Comparison of ENCODE assay signal across 7 mouse cellular contexts in genomic region chr9:57998032-57998659, GRCm38 (mm10). TPM values are rescaled to one million over a fixed set of nuclear protein-coding genes. Genes with fewer than 3 reads are reported as not detected.
DNase-seq lines count a peak whose midpoint lies in the region; ATAC-seq lines count a peak whose summit lies in the region.

No protein-coding gene starts in this region.

- H3K4me1 ChIP-seq in forebrain, embryonic 16.5 days (replicated peaks; ENCODE audit: control insufficient read depth, insufficient read depth, low read length), result peaks cover 15% of the 10 kb centered on the region

- peak; percentile 70 for ATAC-seq in forebrain, embryonic 16.5 days
- peak; percentile 88 for ATAC-seq in megakaryocyte progenitor cell, adult 5-6 weeks (replicated peaks; ENCODE audit: poor library complexity)

- H3K9me3 ChIP-seq in forebrain, embryonic 16.5 days (ENCODE audit: control insufficient read depth, low read length), result no peaks in the 10 kb centered on the region

- H3K4me2 ChIP-seq in forebrain, embryonic 16.5 days (ENCODE audit: low read length), result peak overlapping the region; percentile 57

- H3K4me3 ChIP-seq in forebrain, embryonic 16.5 days (replicated peaks; ENCODE audit: low read length), result peak overlapping the region; percentile 31

- WGBS in forebrain, embryonic 16.5 days, result 2% methylated on average over 20 of the region's 20 CpGs

- H3K27ac ChIP-seq in forebrain, embryonic 16.5 days (ENCODE audit: low read length), result no peak overlapping the region

- intact Hi-C loops in left cerebral cortex, postnatal 14 days (cut with DNase I), result loop anchor here (1.0 to 10.0 kb wide), 4 partner anchors 63 to 343 kb away; partner anchors contain the start of gene Csk

- no peaks in the 10 kb centered on the region for H3K36me3 ChIP-seq in forebrain, embryonic 16.5 days (ENCODE audit: control insufficient read depth, insufficient read depth)

- peak overlapping the region; percentile 47 for H3K9ac ChIP-seq in forebrain, embryonic 16.5 days (replicated peaks; ENCODE audit: low read depth, low read length)

- DNase-seq in NIH3T3 (ENCODE audit: low read depth), result peak; percentile 74
- DNase-seq in cerebellum, adult 11-12 months, result peak; percentile 85
- peak; percentile 61 for DNase-seq in hindlimb bud, embryonic 11.5 days (ENCODE audit: extremely low spot score, low read depth, low spot score)
- DNase-seq in left cerebral cortex, postnatal 14 days (ENCODE audit: low spot score in 2 of 2), result peak; percentile 76 to 81
- peak; percentile 48 for DNase-seq in right cerebral cortex, postnatal 25 days

- H3K27me3 ChIP-seq in forebrain, embryonic 16.5 days (replicated peaks; ENCODE audit: control insufficient read depth, insufficient read depth, low read length), result peaks cover 10% of the 10 kb centered on the region

RNA-seq across cellular contexts. Expression of gene Cyp11a1, which starts 8.1 kb away (rescaled TPM):
- 0.30 and 0.66 TPM in 2 replicates for polyA plus RNA-seq in forebrain, embryonic 16.5 days (2015; fragmentation: Nextera tagmentation; extraction: Ambion mirVana)
- total RNA-seq in left cerebral cortex, postnatal 14 days (2021), result 1 to 10 TPM; 5.2 to 5.7 TPM
- total RNA-seq in megakaryocyte progenitor cell, adult 5-6 weeks (2015), result 0.15 and 0.47 TPM in 2 replicates
- total RNA-seq in megakaryocyte progenitor cell, adult 5-6 weeks (2017), result 0.30 and 1.2 TPM in 2 replicates

RNA-seq across cellular contexts. Expression of gene Sema7a, which starts 58.2 kb away (rescaled TPM):
- polyA plus RNA-seq in forebrain, embryonic 16.5 days (2015; fragmentation: Nextera tagmentation; extraction: Ambion mirVana), result 2.5 and 2.6 TPM in 2 replicates
- 100 to 1,000 TPM; 126 to 148 TPM for total RNA-seq in left cerebral cortex, postnatal 14 days (2021)
- total RNA-seq in megakaryocyte progenitor cell, adult 5-6 weeks (2015), result 0.10 and 0.27 TPM in 2 replicates
- total RNA-seq in megakaryocyte progenitor cell, adult 5-6 weeks (2017), result 0.04 and 0.61 TPM in 2 replicates

Comparison
In these comparisons a context has a peak if more than half of its experiments do, and no peak if none do; other contexts are left out.
1. RNA of gene Sema7a, which starts 58.2 kb away (total RNA-seq): 126 to 148 TPM in left cerebral cortex, postnatal 14 days; 0.04 to 0.61 TPM in megakaryocyte progenitor cell, adult 5-6 weeks; every median in the first group is over 10 times any median in the second.
2. Peak in every context shown above with its lines, with median percentiles within 50 percentile points of each other: DNase-seq.